Mouse (Mus musculus) layer of hippocampus, adult 9-11 months (tissue): ENCODE results near the gene Zdhhc5.

Source experiments
- DNase-seq: peaks from one replicate; pipeline ENCODE4 v3.0.0; 2022

Gene Zdhhc5

DNA sequence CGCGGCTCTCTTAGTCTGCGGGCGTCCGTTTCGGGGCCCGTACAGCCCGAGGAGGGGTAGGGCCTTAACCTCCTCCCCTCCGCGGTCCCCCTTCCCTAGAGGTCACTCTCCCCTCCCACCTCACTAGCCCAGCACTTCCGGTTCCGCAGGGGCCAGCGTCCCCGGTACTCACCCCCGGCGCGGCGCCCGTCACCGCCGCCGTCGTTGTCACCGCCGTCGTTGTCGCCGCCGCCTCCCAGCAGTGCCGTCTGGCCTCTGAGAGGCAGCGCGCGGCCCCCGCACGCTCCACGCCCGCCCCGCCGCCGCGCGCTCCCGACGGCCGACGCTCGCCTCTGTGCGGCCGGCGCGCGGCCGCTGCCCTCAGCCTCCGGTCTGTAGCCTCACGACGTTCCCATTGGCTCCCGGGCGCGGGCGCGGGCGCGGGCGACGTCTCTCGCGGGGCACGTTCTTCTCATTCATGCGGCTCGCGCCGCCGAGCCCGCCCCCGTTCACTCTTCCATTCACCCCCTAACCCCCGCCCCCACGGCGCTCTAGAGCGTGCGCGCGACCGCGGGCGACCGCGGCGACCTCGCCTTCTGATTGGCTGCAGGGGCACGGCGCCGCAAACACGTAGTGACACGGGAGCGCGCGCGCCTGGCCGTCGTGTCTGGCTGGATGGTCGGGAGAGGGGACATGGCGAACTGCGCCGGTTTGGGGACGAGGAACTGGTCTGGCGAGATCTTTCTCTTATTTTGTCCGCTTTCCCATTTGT, at the start of gene Zdhhc5:
TSS of gene Zdhhc5 (minus strand) at position 370 of the 751 bp plus-strand sequence.
- peak; percentile 99 for DNase-seq

DNA sequence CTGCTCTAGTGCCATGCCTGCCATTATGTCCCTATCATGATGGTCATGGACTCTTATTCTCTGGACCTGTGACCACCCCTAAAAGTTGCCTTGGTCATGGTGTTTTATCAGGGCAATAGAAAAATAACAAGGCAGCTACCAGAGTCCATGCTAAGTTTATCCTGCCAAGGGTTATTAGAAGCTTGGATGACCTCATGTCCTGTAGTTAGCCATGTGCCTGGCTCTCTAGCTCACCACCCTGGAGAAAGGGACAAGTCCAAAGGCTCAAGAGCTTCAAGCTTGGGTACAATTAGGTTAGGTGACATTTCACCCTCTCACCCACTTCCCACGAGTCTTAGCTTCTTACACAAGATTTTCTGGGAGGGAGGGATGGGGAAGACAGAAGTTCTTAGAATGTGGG, 47.8 kb upstream of the Zdhhc5 start:
- DNase-seq: no peak

DNA sequence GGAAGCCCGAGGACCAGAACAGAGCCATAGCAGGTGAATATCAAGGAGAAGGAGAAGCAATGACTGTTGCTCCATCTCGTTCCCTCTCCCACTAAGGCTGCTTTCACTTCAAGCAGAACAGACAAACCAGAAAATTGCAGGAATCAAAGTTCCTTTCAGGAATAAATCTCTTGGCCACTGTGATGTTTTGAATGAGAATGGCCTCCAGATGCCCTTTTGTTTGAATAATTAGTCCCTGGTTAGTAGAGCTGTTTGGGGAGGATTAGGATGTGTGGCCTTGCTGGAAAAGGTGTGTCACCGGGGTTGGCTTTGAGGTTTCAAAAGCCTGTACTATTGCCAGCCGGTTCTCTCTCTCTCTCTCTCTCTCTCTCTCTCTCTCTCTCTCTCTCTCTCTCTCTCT, 47.3 kb upstream of the Zdhhc5 start:
- no peak for DNase-seq

DNA sequence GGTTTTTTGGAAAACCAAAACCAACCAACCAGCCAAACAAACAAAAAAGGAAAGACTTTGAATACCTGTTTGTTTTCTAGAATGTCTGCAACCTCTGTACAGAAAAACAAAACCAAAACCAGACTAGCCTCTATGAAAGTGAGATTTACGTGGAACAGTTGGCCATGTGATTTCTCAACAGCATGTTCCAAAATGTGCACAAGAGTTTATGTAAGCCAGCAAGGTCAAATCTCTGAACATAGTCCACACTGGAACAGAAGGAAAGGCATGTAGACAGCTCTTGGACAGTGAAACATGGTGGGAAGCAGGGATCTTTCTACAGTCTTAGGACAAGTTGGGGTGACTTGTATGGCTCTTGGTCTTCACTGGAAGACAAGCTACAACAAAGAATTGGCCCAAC, 46.9 kb upstream of the Zdhhc5 start:
- DNase-seq: no peak

DNA sequence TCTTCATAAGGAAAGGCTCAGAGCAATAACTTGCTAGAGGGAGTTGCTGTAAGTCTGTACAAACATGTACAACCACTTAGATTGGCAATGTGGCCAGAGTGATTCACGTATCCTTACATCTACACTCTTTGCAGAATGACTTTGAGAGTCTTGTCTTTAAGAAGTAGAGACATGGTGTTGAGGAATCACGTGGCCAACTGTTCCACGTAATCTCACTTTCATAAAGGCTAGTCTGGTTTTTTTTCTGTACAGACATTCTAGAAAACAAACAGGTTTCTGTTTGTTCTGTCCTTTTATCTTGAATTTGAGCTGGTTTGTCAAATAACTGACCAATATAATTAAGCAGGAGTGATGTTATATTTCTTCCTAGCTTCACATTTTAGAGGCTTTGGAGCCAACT, 46.3 kb upstream of the Zdhhc5 start:
- DNase-seq: no peak

DNA sequence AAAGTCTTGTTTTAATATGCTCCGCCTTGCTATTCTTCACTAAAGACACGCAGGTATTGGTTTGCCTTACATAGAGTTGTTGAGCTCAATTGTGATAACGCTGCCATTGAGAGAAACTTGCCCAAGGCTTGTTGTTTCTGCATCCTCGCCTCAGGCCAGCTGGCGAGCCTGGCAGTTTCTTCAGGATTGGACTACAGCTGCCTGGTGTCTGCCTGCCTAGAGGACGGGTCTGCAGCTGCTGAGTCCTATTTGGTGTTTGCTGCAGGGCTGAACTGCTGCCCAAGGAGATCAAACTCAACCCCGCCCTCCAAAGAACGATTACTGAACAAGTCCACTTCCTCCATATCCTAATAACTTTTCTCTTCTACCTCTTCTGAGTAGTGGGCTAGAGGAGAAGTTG, 45.8 kb upstream of the Zdhhc5 start:
- DNase-seq: no peak

- DNase-seq: no peak
Observed at GRCm38 (mm10) chr2:84758542-84759127, 43.7 kb upstream of the Zdhhc5 start.

DNA sequence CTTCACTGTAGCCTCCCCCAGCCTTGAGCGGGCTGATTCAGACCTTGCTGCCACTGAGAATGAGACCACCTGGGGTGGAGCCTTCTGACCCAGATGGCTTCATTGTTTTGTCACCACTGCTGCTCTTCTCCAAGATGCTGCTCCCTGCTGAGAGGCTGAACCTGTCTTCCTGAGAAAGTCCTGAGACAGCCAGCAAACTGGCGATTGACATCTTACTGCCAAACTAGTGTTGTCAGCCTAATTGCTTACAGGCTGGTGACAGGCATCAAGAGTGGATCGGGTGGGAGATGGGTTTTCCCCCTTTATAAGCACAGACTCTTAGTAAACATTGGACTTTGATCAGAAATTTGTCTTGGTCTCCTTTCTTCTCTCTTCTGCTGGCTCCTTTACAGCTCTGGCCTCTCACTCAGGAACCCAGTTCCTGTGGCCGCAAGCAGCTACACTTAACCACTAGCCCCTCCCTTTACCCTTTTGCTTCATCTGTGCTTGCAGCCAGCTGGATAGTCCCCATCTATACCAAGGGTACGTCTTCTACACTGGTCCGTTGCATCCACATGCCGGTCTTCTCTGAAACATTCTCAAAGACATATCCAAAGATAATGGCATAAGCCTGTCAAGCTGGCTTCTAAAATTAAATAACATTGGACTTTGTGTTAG, 42.2 kb upstream of the Zdhhc5 start:
- DNase-seq: no peak

DNA sequence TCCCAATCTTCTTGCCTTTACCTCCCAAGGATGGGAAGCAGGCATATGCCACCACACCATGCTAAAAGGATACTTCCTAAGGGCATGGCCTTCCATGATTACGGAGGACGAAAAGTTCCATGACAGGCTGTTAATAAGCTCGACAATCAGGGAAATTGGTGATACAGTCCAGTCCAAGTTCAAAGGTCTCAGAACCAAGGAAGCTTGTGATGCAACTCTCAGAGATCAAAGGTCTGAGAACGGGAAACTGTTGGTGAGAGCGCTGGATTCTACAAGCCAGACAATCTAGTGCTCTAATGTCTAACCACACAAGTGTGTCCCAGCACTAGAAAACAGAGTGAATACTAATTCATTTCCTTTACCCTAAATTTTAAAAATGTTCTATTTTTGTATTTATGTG, 41.3 kb upstream of the Zdhhc5 start:
- DNase-seq: no peak

GRCm38 (mm10) chr2:84750115-84750514, 35.1 kb upstream of the Zdhhc5 start:
- no peak for DNase-seq

- DNase-seq: no peak
Observed at GRCm38 (mm10) chr2:84744126-84744525, 29.1 kb upstream of the Zdhhc5 start.

DNA sequence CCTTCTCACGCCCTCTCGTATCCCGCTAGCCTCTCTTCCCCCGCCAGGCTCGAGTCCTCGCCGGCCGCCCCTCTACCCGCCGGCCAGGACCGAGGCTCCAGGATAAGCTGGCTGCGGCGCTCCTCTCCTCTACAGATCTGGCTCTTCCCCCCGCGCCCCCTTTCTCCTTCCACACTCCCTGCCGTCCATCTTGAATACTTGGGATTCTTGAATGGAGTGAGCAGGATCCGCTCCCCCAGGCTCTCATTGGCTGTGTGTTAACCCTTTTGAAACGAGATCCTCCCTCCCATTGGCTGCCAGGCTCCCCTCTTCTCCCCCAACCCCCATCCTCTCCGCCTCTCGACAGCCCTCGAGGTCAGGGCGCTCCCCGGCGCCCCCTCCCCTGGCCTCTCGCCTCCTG, 28.6 kb upstream of the Zdhhc5 start, which contains the start of gene Gm19426:
TSS of gene Gm19426 (minus strand) at position 95 of the 400 bp plus-strand sequence.
- DNase-seq: peak; percentile 77

DNA sequence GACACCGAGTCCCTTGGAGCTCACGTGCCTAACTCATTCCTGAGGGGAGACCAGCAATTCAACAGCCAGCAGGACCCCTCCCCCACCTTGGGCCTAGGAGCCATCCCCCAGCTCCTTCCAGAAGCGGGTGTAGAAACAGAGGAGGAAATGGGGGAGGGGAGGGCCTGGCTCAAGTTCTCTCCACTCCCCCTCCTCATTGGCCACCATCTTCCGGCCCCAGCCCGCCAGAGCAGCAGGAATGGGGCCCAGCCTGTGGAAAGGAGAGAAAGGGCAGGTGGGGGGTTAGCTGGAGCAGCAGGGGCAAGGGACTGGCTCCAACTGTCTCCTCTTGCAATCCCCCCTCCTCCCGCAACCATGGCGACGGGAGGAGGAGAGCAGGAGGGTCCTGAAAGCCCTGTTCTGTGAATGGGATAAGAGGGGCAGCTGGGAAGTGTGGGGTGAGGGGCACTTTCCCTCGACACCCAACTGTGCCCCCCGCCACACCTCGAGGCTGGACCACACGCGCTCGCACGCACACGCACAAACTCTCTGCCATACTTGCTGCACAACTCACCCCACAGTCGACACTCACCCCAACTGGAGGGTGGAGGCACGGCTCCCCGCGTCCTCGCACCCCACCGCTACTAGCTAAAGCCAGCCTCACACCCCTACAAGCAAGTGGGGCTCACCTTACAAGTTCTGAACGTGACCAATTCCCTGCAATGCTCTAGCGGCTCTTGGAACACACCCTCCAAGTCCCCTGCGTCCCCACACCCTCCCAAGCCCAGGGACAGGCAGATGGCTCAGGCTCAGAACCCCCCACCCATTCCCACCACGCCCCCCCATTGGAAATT, 27.7 kb upstream of the Zdhhc5 start:
- no peak for DNase-seq

DNA sequence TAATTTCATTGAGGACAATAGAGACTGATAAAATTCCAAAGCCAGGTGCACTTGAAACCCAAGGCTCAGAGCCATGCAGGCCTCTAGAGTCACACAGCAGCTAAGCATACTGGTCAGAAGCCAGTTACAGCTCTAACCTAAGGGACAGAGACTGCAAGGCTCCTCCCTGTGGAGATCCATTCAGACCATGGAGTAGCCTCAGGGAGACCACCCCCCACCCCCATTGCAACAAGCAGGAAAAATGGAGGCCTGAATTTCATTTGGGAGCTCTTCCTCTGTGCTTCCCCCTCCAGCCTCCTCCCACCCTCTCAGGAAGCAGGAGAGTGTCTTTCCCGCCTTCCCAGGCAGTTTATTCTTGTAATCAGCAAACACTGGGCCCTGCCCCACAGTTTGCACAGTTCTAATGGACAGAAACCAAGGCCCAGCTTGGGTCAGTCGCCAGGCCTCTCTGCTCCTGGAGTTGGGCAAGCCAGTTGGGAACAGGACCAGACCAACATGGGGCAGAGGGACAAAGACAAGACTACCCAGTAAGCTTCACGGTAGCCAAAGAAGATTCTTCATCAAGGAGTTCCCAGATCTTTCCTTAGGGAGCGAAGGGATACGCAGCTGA, 27.0 kb upstream of the Zdhhc5 start:
- no peak for DNase-seq

- no peak for DNase-seq
Observed at GRCm38 (mm10) chr2:84740608-84741333, 25.8 kb upstream of the Zdhhc5 start.

DNA sequence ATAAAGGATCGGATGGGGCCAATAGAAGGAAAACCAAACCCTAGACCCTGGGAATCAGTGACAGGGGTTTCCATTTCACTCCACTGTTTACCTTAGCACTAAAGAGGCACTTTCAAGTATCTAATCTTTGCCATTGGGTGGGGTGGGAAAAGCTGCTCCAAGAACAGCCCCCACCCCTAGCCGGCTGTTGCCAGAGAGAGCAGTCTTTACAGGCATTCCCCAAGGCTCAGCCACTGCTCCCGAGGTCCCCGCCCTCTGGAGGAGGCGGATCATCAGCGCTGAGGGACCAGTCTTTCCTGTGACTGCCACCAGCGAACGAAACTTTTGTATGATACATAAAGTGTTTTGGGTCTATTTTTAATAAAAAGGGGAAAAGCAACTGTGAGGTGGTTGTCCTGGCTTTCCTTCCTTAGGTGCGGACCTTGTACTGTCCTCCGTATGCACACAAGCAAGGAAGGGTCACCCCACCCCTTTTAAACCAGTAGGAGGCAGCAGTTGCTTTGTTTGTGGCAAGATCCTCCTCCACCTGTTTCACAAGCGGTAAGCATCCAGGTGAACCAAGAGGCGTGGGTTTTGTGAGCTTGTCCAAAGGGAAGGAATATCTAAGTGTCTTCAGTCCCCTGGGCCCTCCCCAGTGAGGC, 23.4 kb upstream of the Zdhhc5 start:
- no peak for DNase-seq

DNA sequence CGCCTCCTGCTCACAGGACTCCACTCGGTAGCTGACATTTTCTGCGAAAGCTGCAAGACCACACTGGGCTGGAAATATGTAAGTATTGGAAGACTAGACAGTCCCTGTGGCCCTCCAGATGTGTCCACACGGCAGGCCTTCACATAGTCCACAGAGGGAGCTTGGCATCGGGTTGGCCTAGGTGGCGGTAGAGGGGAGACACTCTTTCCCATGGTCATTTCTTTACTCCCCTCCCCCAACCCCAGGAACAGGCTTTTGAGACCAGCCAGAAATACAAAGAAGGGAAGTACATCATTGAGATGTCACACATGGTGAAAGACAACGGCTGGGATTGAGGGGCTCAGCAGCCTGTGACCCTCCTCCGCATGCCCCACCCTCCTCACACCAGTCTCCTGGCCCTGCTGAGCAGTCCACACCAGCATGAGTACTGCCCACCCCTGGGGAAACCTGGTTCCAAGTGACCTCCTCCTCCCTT, 22.5 kb upstream of the Zdhhc5 start:
- no peak for DNase-seq

- DNase-seq: no peak
Observed at GRCm38 (mm10) chr2:84736312-84737161, 21.6 kb upstream of the Zdhhc5 start.

DNA sequence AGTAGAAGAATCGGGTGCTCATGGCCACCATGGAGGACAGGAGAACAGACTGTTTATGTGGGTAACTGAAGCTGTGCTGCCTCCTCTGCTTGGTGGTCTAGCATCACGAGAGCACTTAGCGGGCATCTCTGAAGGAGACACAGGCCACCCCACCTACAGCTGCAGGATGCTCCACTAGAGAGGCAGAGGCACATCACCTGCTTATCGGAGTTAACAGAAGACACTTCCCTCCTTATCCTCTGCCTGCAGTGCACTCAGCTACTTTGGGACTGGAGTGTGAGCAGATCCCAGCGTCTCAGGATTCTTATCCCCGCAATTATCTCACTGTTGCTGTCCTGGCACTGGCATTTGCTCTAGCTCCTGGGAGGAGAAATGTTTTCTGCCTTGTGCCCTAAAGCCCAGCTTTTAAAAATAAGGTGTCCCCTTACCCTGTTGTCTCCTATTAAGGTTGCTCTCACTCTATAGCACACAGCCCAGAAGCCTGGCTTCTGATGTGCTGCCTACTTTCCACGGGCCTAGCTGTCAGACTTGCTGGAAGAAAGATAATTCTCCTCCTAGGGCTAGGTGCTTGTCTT, 20.5 kb upstream of the Zdhhc5 start:
- DNase-seq: no peak

DNA sequence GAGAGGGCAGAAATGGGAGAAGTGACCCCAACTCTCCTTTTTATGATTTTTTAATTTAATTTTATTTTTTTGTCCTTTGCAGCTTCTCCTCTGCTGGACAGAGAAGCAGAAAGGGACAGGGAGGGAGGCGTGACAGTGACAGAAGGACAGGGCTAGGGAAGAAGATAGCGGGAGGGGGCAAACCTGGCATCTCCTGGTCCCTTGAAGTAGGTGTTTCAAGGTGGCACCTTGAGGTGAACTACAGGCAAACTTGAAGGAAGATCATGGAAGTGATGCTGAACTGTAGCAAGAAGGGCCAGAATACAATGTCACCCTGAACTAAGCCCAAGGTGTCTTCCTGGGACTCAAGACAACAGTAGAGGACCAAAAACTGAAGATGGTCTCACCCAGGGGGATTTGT, 19.9 kb upstream of the Zdhhc5 start:
- no peak for DNase-seq
